Mouse (Mus musculus) hindbrain, embryonic 11.5 days (tissue): Measurements from ENCODE around the gene Nup85. TPM values are rescaled to one million over a fixed set of nuclear protein-coding genes. Genes with fewer than 3 reads are reported as not detected.
"Not testable (repeated sequence)": the region's sequence is repeated elsewhere in the genome, so short reads cannot be mapped to it uniquely, and the experiment has no call there.

Experiments used
- ATAC-seq: fragments of 200-750 bp; cut with Nextera tagmentation; 2 replicates; pipeline ENCODE4 v1.8.0; 2017; ENCODE audit warnings: mild to moderate bottlenecking, moderate TSS enrichment, moderate library complexity; ENCODE audit not compliant: low FRiP score
- DNase-seq: peaks from one replicate; pipeline ENCODE4 v3.0.0-alpha.2; 2015; ENCODE audit warnings: low spot score
- H3K27ac ChIP-seq: fragments of 300-500 bp; sonication (generic); 2 replicates; pipeline ENCODE4 v1.5.1; 2014; ENCODE audit warnings: mild to moderate bottlenecking, low read depth, low read length
- H3K27me3 ChIP-seq: fragments of 300-500 bp; sonication (generic); 2 replicates; pipeline ENCODE4 v1.6.1; 2014; ENCODE audit warnings: mild to moderate bottlenecking, low read length, moderate library complexity, mixed read lengths; ENCODE audit not compliant: control insufficient read depth, insufficient read depth
- H3K36me3 ChIP-seq: fragments of 300-500 bp; sonication (generic); 2 replicates; pipeline ENCODE4 v1.6.1; 2014; ENCODE audit warnings: mild to moderate bottlenecking, low read length, moderate library complexity, mixed read lengths; ENCODE audit not compliant: control insufficient read depth, insufficient read depth
- H3K4me1 ChIP-seq: fragments of 300-500 bp; sonication (generic); replicated peaks from 2 replicates; pipeline ENCODE4 v1.6.1; 2014; ENCODE audit warnings: low read length, mixed read lengths; ENCODE audit not compliant: control insufficient read depth, insufficient read depth
- H3K4me2 ChIP-seq: fragments of 300-500 bp; sonication (generic); replicated peaks from 2 replicates; pipeline ENCODE4 v1.6.1; 2014; ENCODE audit warnings: mild to moderate bottlenecking, low read depth, low read length
- H3K4me3 ChIP-seq: fragments of 300-500 bp; sonication (generic); 2 replicates; pipeline ENCODE4 v1.5.1; 2014; ENCODE audit warnings: low read depth, low read length
- H3K9ac ChIP-seq: fragments of 300-500 bp; sonication (generic); 2 replicates; pipeline ENCODE4 v1.6.1; 2014; ENCODE audit warnings: low read depth, low read length
- H3K9me3 ChIP-seq: fragments of 300-500 bp; sonication (generic); 2 replicates; pipeline ENCODE4 v1.6.1; 2016; ENCODE audit warnings: low read length; ENCODE audit not compliant: control insufficient read depth
- WGBS: fragments of 180-500 bp; shearing (Covaris S2); extraction: QIAGEN DNeasy Blood & Tissue Kit; methylation state at CpG from one replicate; pipeline ENCODE4 v1.1.7; 2014; 5-methylcytosine and 5-hydroxymethylcytosine counted together
- polyA plus RNA-seq: library from polyadenylated mRNA; unstranded; fragments of >200 nt; fragmentation: Nextera tagmentation; extraction: Ambion mirVana; gene quantifications from 2 replicates; pipeline ENCODE4 v1.2.1, GENCODE M21; 2014

Gene Nup85
- polyA plus RNA-seq, 1 experiment from 2014 or later: 156 TPM

GRCm38 (mm10) chr11:115526446-115526845, 37.8 kb upstream of the Nup85 start:
- not testable (repeated sequence) for H3K4me3 ChIP-seq, ATAC-seq, H3K9ac ChIP-seq, DNase-seq, H3K27ac ChIP-seq, H3K9me3 ChIP-seq, H3K27me3 ChIP-seq, H3K4me1 ChIP-seq, H3K4me2 ChIP-seq
- 89% methylated on average over 3 of the region's 3 CpGs for WGBS
- peaks cover 17% of the 10 kb centered on the region; the same call in 1 of the 2 replicates for H3K36me3 ChIP-seq

GRCm38 (mm10) chr11:115534759-115535371, 29.4 kb upstream of the Nup85 start:
- peaks cover 13% of the 10 kb centered on the region for H3K36me3 ChIP-seq
- DNase-seq (no peak), ATAC-seq (no peak)
- H3K27ac ChIP-seq: peak overlapping the region; percentile 100
- peak overlapping the region; percentile 94 for H3K4me3 ChIP-seq
- H3K27me3 ChIP-seq: no peaks in the 10 kb centered on the region
- H3K4me2 ChIP-seq: peak overlapping the region; percentile 70
- 9% methylated on average over 11 of the region's 11 CpGs for WGBS
- H3K9ac ChIP-seq: peak overlapping the region; percentile 97
- no peaks in the 10 kb centered on the region for H3K9me3 ChIP-seq
- no peaks in the 10 kb centered on the region for H3K4me1 ChIP-seq

GRCm38 (mm10) chr11:115535401-115536037, 28.7 kb upstream of the Nup85 start:
- DNase-seq (peak; percentile 78), ATAC-seq (peak; percentile 74)
- Histone ChIP-seq H3K36me3 (peaks cover 10% of the 10 kb centered on the region), H3K4me1 (no peaks in the 10 kb centered on the region), H3K4me3 (peak overlapping the region; percentile 94), H3K9me3 (no peaks in the 10 kb centered on the region), H3K9ac (peak overlapping the region; percentile 97), H3K4me2 (peak overlapping the region; percentile 70), H3K27me3 (no peaks in the 10 kb centered on the region), H3K27ac (peak overlapping the region; percentile 100)
- WGBS: 0% methylated on average over 42 of the region's 84 CpGs

DNA sequence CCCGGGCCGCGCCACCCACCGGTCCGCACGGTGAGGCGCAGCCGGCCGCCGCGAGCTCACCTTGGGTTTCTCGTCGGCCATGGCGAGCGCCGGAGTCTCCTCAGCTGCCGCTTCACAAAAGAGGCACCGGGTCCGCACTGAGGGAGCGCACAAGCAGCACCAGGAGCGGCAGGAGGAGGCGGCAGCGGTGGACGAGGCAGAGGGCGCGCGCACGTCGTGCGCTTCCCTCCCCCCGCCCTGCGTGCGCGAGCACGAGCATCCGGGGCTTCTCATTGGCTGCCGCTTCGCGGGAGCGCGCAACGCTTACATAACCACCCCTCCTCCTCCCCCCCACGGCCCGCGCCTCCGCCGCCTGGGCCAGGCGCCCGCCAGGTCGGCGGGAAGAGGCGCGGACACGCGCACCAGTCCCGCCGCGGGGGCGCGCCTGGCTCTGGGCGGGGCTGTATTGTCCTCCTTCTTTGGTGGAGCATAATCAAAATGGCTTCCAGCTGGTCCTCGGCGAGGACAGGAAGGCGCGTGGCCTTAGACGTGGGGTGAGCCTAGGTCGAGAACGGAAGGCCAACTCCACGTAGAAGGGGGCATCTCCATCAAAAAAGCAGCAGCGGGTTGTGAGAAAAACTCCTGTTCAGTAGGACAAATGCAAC, 28.1 kb upstream of the Nup85 start, which contains the start of gene Sumo2:
Sumo2 (minus strand) TSS at position 239 of the 644 bp plus-strand sequence.
- ATAC-seq (peak; percentile 95), DNase-seq (peak; percentile 100)
- peaks cover 10% of the 10 kb centered on the region for H3K36me3 ChIP-seq
- no peaks in the 10 kb centered on the region for H3K27me3 ChIP-seq
- peak within 1 kb of the TSS; percentile 70 for H3K4me2 ChIP-seq
- peak within 1 kb of the TSS; percentile 94 for H3K4me3 ChIP-seq
- 2% methylated on average over 44 of the region's 70 CpGs for WGBS
- no peaks in the 10 kb centered on the region for H3K9me3 ChIP-seq
- H3K27ac ChIP-seq: peak within 1 kb of the TSS; percentile 100
- H3K9ac ChIP-seq: peak within 1 kb of the TSS; percentile 97
- no peaks in the 10 kb centered on the region for H3K4me1 ChIP-seq

- H3K9ac ChIP-seq: peak overlapping the region; percentile 97; the same call in 1 of the 2 replicates
- DNase-seq: no peak
- no peaks in the 10 kb centered on the region for H3K9me3 ChIP-seq
- peak overlapping the region; percentile 94 for H3K4me3 ChIP-seq
- no peaks in the 10 kb centered on the region for H3K27me3 ChIP-seq
- WGBS: 84% methylated on average over 10 of the region's 10 CpGs
- peak overlapping the region; percentile 12; the same call in 1 of the 2 replicates for H3K4me2 ChIP-seq
- no peaks in the 10 kb centered on the region for H3K4me1 ChIP-seq
- H3K36me3 ChIP-seq: peaks cover 8% of the 10 kb centered on the region
- peak overlapping the region; percentile 100 for H3K27ac ChIP-seq
- ATAC-seq: no peak
These were observed 27.2 kb upstream of the Nup85 start for GRCm38 (mm10) chr11:115536856-115537568.

DNA sequence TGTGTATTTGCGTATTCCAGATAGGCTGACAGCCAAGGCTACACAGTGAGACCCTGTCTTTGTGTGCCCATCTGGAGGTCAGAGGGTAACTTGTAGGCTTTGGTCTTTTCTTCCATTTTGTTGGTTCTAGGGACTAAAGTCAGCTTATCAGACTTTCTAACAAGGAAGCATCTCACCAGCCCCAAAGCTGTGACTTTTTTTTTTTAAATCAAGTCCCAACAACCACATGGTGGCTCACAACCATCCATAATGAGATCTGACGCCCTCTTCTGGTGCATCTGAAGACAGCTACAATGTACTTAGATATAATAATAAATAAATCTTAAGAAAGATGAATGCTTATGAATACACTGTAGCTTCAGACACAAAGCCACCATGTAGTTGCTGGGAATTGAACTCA, 26.2 kb upstream of the Nup85 start:
- Histone ChIP-seq H3K9me3 (no peaks in the 10 kb centered on the region), H3K27me3 (no peaks in the 10 kb centered on the region), H3K36me3 (peaks cover 3% of the 10 kb centered on the region), H3K27ac (no peak overlapping the region), H3K4me3 (no peak overlapping the region), H3K4me1 (no peaks in the 10 kb centered on the region), H3K9ac (no peak overlapping the region), H3K4me2 (no peak overlapping the region)
- ATAC-seq (no peak), DNase-seq (no peak)
- 68% methylated on average over 2 of the region's 2 CpGs for WGBS

DNA sequence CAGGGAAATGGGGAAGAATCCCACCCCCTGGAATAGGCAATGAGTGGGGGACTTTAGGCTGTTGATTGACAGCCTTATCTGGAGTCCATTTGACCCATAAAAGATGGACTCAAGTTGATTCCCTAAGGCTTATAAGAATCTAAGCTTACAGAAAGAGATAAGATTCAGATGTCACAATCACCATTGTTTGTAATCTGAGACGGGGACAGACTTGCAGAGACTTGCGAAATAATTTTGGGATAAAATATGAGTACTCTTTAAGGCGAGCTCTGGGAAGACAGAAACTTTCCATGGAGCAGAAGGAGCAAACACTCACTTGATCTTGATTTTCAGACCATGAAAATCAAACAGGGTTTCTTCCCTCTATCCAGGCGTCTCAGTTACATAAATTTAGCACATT, 20.7 kb upstream of the Nup85 start:
- 84% methylated on average over 4 of the region's 4 CpGs for WGBS
- ATAC-seq (no peak), DNase-seq (no peak)
- Histone ChIP-seq H3K27ac (no peak overlapping the region), H3K9me3 (no peaks in the 10 kb centered on the region), H3K4me2 (no peak overlapping the region), H3K27me3 (no peaks in the 10 kb centered on the region), H3K9ac (no peak overlapping the region), H3K36me3 (no peaks in the 10 kb centered on the region), H3K4me3 (no peak overlapping the region), H3K4me1 (no peaks in the 10 kb centered on the region)

GRCm38 (mm10) chr11:115552783-115553182, 11.5 kb upstream of the Nup85 start:
- H3K9ac ChIP-seq: no peak overlapping the region
- ATAC-seq (no peak), DNase-seq (no peak)
- H3K27ac ChIP-seq: no peak overlapping the region
- no peaks in the 10 kb centered on the region for H3K36me3 ChIP-seq
- no peaks in the 10 kb centered on the region for H3K4me1 ChIP-seq
- H3K4me3 ChIP-seq: no peak overlapping the region
- H3K4me2 ChIP-seq: no peak overlapping the region
- no peaks in the 10 kb centered on the region for H3K9me3 ChIP-seq
- H3K27me3 ChIP-seq: no peaks in the 10 kb centered on the region
- WGBS: 63% methylated on average over 4 of the region's 4 CpGs
